Mouse (Mus musculus) myocyte (in vitro differentiated cells): ENCODE data around the gene Acbd3.
A peak's percentile ranks its signal among the peaks of the same experiment; 100 is the strongest.

Experiments
- MYOD1 ChIP-seq, 3 experiments: IDR thresholded peaks; one replicate each; pipeline ENCODE4 v1.6.1; 2011; ENCODE audit warnings: control low read depth in 2 of 3, low read depth in 2 of 3, mild to moderate bottlenecking in 2 of 3, moderate library complexity in 1 of 3; ENCODE audit not compliant: insufficient read length in 2 of 3, control insufficient read depth in 1 of 3
- REST ChIP-seq: IDR thresholded peaks from one replicate; pipeline ENCODE4 v1.6.1; 2011; ENCODE audit warnings: mild to moderate bottlenecking, control low read depth, moderate library complexity; ENCODE audit not compliant: insufficient read depth, insufficient read length
- SRF ChIP-seq: IDR thresholded peaks from one replicate; pipeline ENCODE4 v1.6.1; 2011; ENCODE audit warnings: low read depth; ENCODE audit not compliant: control insufficient read depth, insufficient read length

DNA sequence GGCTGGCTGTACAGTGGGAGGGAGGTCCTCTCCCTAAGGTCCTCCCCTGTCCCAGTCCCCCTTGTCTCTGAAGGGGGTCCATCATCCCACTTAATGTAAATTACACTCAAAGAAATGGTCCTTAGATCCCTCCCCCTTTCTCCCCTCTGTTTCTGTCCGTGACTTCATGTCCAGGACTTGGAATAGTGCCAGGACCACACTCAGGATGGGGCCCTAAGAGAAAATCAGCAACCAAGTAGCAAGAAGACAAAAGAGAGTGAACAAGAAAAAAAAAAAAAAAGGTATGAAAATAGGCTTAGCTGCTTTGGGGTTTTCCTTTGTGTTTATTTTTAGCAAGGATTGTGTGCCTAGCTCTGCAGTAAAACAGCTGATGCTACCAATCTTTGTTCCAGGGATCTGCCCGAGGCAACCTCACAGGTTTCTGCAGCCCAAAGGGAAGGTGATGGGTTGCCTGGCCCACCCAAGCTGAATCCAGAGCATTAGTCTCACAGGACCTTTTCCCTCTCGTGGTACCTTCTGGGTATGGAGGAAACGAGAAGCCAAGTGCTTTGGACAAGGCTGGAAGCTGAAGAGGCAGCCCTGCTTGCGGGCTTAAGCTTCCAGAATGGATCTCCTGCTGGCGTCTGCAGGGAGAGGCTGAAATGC is 50.1 kb downstream of the Acbd3 start:
- TF ChIP-seq REST (no peak), MYOD1 (IDR thresholded peaks at IDR 0.05; ENCODE audit: control insufficient read depth in 1 of 3, insufficient read length in 2 of 3, low read depth in 2 of 3) (peak in 1 of 3 experiments; percentile 13), SRF (no peak)
